Mouse (Mus musculus) erythroblast, embryonic 14.5 days (primary cell): Measurements from ENCODE around the gene Col24a1.

Experiments
- GATA1 ChIP-seq: IDR thresholded peaks from 2 replicates; pipeline ENCODE4 v1.6.1; 2012; ENCODE audit warnings: low read length, inconsistent platforms, mixed read lengths
- TAL1 ChIP-seq: IDR thresholded peaks from 3 replicates; pipeline ENCODE4 v1.6.1; 2012; ENCODE audit warnings: low read length, inconsistent platforms, mixed read lengths

DNA sequence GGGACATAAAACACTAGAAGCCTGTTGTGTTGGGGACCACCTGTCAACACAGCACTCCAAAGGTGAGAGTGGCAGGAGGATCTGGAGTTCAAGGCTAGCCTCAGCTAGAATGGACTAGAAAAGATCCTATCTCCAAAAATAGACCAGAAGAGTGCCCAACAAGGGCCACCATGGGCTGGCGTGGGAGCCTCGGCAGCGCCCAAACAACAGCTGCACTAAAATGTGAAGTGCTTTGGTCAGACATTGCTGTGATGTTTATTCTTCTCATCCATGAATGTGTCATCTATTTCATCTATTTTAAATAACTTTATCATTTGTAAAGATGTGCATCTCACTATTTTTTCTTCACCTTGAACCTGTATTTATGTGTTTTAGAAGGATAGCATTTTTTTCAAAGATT lies 122.1 kb downstream of the Col24a1 start:
- TF ChIP-seq GATA1 (no peak), TAL1 (no peak)
